Mouse (Mus musculus) 3134 (cell line): ENCODE results near the gene Mrpl54.

Source experiments
- DNase-seq: peaks from one replicate; pipeline ENCODE4 v3.0.0-alpha.2; 2011; ENCODE audit warnings: low spot score; ENCODE audit not compliant: insufficient read length; ENCODE audit errors: extremely low read depth

Mrpl54 gene

GRCm38 (mm10) chr10:81266211-81267105, at the start of gene Mrpl54, which contains the start of gene Apba3:
Mrpl54 (minus strand) TSS chr10:81266934.
Apba3 (plus strand) TSS chr10:81266960.
- DNase-seq: peak; percentile 97

DNA sequence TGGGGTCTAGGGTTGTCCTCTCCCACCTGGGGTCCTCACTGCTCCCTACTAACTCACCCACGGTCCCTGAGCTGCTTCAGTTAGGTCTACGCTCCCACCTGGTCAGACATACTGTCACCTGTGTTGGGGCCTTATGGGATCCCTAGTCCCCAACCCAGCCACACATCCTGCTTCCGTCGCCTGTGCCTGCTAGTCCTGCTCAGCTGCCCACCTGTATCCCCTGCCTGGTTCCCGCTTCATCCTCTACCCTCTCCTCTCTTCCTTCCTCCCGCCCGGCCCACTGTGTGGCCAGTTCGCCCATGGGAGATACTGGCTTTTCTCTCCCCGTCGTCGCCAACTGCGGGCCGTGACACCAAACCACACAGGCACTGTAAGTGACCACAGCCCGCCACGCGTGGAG, 48.9 kb upstream of the Mrpl54 start:
- no peak for DNase-seq

GRCm38 (mm10) chr10:81314201-81314600, 47.5 kb upstream of the Mrpl54 start:
- no peak for DNase-seq

DNA sequence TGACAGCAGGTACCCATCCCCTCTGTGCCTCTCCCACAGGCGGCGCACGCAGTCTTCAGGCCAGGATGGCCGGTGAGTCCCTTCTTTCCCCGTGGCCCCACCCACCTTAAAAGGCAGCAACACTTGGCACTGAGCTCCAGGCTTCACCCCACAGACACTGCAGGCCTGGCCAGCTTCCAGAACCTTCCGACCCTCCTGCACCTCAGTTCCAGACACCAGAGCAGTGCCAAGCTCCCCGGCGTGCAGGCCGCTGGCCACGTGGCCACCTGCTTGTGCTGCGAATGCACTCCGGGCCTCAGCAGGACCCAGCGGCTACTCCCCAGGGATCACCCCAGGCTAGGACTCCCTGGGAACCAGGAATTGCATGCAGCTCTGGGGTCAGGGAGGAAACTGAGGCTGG, 46.8 kb upstream of the Mrpl54 start:
- DNase-seq: no peak

- DNase-seq: no peak
Measured at GRCm38 (mm10) chr10:81309571-81309970, 42.8 kb upstream of the Mrpl54 start.

GRCm38 (mm10) chr10:81306837-81307682, 40.3 kb upstream of the Mrpl54 start:
- no peak for DNase-seq

DNA sequence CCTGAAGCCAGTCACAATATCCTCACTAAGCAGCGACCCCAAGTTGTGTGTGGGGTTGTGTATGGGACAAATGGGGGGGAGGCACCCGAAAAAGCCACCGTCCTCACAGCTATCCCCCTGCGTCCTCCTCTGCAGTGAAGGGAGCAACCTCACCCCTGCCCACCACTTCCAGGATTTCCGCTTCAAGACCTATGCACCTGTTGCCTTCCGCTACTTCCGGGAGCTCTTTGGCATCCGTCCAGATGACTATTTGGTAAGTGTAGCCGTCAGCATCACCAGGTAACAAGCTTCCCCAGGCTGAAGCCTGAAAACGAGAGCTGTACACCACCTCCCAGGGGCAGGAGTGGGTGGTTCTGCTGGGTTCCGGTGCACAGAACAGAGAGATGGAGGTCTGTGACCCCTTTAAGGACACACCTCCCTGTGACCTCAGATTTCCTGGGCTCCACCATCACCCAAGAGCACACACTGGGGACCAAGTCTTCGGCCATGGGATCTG, 39.5 kb upstream of the Mrpl54 start:
- DNase-seq: no peak

DNA sequence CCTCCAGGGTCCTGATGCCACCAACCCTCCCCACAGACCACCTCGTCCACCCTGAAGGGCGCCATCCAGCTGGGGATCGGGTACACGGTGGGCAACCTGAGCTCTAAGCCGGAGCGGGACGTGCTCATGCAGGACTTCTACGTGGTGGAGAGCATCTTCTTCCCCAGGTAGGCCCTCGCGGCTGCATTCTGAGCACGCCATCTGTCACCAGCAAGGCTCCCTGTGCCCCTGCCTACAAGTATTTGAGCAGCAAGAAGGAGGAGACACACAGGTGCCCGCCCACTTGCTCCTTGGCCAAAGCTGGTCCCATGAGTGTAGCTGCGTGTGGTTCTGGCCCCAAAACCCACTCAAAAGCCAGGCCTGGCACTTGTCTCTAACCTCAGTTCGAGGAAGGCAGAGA, 38.9 kb upstream of the Mrpl54 start:
- no peak for DNase-seq

DNA sequence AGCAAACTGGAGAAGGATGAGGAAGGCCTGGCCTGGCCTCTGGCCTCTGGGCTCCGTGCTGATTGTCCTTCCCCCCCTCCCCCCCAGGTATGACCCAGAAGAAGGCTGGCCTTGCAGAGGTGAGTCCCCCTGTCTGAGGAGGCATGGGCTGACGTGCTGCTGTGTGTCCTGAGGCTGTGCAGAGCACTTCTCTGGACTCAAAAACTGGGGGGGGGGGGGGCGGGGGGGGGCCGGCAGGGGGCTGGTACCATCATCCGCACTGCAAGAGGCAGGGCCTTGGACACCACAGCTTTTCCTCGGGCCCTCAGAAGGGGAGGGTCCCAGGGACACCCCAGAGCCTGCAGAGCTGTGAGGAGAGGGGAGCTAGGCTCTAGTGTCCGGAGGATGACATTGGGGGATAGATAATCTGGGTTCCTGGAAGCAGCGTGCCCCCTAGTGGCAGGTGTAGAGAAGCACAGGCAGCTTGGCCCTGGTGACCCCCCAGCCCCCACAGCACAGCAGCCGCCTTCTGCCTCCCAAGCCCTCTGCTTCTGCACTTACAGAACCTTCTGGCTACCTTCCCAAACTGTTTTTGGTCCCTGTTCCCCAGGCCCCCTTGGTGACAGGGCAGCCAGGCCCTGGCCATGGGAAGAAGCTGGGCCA, 38.0 kb upstream of the Mrpl54 start:
- DNase-seq: peak; percentile 53

DNA sequence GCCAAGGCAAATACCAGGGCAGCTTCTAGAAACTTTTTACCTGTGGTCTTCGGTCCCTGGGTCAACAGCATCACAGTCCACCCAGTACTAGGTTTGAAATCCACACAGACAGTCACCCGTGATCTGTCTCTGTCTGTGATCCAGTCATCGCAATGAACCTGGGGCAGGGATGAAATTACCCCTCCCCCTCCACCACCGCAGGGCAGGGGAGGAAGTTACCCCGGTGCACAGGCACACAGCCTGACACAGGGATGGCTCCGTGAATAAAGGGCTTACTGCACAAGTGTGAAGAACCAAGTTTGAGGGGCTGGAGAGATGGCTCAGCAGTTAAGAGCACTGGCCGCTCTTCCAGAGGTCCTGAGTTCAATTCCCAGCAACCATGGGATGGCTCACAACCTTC, 37.0 kb upstream of the Mrpl54 start:
- no peak for DNase-seq

DNA sequence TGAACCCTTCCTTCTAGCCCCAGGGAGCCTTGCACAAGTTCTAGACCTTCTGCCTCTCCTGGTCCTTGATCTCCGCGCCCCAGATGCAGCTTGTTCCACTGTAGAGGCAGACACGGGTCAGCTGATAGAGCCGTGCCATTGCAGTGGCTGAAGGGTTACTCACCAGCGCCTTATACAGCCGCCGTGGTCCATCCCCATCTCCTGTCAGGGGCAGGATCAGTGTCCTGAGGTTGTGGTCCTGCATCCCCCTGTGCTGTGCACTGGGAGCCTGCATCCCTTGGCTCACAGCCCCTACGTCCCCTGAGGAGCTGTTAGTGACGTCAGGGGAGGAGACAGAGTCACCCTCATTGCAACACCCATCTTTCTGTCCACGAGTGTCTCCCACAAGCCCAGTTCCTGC, 36.5 kb upstream of the Mrpl54 start:
- no peak for DNase-seq

- no peak for DNase-seq
Measured at GRCm38 (mm10) chr10:81302781-81303218, 36.1 kb upstream of the Mrpl54 start.

DNA sequence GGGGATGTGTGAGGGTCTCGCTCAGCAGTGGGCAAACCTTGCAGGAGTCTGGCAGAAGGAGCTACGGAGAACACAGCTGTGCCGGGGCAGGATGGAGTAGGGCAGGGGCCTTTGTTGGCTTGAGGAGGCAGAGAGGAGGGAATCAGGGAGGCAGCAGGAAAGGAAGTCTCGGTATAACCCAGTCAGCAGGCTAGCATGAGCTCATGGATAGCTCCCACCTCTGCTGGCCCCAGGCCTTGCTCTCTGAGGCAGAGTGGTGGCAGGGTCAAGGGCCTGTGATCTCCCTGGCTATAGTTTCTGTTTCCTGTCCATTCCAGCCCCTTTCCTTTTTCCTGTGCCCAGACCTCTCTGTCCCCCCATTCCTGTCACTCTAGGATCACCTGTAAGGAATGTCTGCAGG, 35.6 kb upstream of the Mrpl54 start:
- DNase-seq: no peak

DNA sequence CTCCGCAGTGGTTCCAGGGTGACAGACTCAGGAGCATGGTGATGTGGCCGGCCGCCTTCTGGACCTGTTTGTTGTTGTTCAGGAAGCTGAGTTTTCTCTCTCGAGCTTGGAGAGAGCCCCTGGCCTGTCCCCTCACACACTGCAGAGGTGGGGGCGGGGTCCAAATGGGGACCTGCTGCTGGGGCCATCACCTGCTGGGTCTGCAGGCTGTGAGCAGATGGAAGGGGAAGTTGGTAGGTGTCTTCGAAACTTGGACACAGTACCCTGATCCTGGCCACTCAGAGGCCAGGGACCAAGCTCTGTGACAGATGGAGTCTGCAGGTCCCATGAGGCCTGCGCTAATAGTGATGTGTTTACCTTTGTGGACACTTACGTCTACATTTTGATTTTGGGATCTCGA, 34.6 kb upstream of the Mrpl54 start:
- no peak for DNase-seq

DNA sequence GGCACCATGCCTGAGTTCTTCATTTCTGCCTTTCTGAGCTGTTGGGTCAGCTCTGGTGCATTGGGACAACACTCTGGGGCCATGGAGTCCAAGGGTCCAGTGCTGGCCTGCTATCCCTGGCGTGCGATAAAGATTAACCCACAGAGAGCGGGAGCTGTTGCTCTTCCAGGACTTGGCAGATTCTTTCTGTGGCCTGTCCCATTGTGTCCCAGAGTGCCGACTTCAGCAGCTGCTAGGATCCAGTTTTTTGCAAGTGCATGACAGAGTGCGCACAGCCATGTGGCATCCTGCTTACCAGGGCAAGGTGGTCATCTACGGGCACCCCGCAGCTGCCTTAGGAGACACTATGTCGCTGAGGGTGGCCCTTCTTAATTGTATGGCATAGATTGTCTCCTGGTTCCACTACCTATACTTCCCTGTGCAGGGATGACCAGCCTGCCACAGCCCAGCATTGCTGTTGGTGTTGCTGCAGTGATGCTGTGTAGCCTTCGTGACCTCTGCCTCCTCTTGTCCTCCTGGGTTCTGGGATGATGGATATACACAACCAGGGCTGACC, 33.7 kb upstream of the Mrpl54 start:
- DNase-seq: no peak

- no peak for DNase-seq
Measured at GRCm38 (mm10) chr10:81299585-81300351, 33.0 kb upstream of the Mrpl54 start.

DNA sequence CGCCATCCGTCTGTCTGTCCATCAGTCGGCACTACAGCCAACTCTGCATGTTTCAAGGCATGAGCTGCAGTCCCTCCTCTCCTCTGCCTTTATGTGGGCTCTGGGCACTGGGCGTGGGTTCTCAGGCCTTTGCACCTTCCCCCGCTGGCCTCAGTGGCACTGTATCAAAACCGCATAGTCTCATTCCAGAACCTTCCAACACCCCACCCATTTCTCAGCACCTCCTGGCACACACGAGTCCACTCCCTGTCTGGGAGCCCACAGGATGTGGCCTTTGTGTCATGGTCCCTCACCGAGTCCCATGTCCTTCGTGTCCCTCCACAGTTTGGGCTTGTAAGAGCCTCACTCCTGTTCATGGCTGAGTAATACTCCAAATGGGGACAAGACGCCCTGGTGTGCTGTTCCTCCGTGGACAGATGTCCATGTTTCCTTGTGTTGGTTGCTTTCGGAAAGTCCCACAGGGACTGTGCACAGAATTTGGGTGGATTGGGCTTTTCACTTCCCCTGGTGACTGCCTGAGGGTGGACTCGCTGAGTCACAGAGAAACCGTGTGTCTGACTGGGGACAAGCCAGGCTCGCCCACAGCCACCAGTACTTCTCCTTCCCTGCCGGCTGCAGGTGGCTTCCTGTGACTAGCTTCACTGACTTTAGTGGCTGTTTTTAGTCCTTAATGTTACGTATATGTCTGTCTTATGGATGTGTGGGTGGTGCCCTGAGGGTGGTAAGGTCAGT, 31.8 kb upstream of the Mrpl54 start:
- DNase-seq: peak; percentile 82

DNA sequence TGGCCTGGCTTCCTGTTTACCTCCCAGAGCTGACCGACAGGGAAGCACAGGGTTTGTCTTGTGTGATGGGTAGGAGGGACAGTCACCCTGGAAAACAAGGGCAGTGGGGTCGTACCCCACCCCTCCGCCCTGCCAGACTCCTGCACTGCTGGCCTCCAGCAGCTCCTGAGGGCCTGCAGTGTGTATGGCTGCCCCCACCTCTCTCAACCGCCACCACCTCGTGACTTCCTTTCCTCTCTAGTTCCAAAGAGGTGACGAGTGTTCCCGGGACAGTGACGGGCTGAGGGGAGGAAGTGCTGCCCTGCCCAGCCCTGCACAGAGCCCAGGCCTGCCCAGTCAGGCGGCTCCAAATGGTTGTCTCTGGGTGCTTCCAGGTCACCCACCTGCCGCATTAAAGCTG, 31.1 kb upstream of the Mrpl54 start:
- peak; percentile 83 for DNase-seq

DNA sequence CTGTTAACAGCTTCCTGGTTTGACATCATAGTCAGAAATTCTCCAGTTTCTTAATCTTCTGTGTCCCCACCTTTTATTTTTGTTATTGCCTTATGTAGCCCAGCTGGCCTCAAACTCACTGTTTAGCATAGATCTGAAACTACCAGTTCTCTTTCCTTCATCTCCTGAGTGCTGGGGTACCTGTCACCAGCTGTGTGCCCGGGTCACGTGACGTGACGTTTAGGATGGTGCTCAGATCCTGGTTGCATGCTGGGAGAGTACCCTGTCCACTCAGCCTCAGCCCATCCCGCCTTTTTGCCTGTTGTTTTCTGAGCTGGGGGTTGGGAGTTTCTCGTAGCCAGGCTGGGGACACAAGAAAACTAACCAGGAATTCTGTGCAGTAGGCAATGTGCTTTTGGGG, 30.5 kb upstream of the Mrpl54 start:
- no peak for DNase-seq
